Mouse (Mus musculus): ENCODE results near the gene Carmil3. TPM values are rescaled to one million over a fixed set of nuclear protein-coding genes. Genes with fewer than 3 reads are reported as not detected.

Gene Carmil3
- total and polyA plus RNA-seq, 3 experiments, result 0.27 to 2.6 TPM; not detected in 1

DNA sequence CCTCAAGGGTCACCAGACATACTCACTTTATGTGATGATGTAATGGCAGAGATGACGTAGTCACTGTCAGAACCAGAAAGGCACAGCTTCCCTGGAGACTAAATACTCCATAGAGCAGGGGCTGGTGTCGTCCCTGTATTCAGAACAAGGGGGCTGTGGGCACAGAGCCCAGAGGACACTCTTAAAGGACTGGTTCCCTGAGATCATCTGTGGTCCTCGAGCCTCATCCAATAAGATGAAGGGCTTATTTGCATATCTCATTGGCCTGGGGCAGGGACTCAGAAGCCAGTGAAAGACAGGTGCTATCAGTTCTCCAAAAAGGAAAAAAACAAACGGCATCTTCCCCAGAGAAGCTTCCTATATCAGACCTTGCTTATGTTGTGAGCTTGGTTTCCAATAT is 33.6 kb downstream of the Carmil3 start:
- H3K27me3 ChIP-seq (ENCODE audit: control insufficient read depth in 1 of 2, insufficient read depth in 2 of 2, low read length in 2 of 2), result peaks cover 12 to 17% of the 10 kb centered on the region in 2 experiments

DNA sequence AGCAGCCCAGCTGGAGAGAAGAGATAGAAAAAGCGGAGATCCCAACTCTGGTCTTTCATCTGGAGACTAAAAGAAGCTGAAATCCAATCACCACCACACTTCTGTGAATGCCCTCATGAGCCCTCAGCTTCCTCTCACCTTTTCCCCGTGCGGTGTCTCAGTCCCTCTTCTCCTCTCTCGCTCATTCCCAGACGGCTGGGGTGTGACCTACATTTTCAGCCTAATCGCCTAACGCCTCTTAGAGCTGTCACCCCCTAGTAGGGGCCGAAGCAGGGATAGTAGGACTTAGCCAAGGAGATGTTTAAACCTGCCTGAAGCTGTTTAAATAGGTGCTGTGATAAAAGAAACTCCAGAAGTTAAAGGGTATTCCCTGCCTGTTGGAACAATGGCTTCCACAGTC is 34.3 kb downstream of the Carmil3 start, which contains the start of gene Nrl:
Nrl (minus strand) TSS at position 197 of the 400 bp plus-strand sequence.
- Histone ChIP-seq H3K27me3 (ENCODE audit: control insufficient read depth in 1 of 2, insufficient read depth in 2 of 2, low read length in 2 of 2) (peaks cover 13 to 22% of the 10 kb centered on the region in 2 experiments), H3K27ac (ENCODE audit: control insufficient read depth, low read depth, low read length) (no peak within 1 kb of the TSS), H3K36me3 (ENCODE audit: control insufficient read depth in 1 of 2, insufficient read depth in 2 of 2, low read length in 2 of 2) (no peaks in the 10 kb centered on the region), H3K79me2 (ENCODE audit: control insufficient read depth, insufficient read depth, low read length, poor library complexity) (no peaks in the 10 kb centered on the region), H3K9ac (ENCODE audit: control insufficient read depth, low read depth, low read length, poor library complexity, severe bottlenecking) (no peak within 1 kb of the TSS), H3K4me1 (ENCODE audit: control insufficient read depth in 1 of 2, insufficient read depth in 2 of 2, low read length in 2 of 2) (no peaks in the 10 kb centered on the region), H3K9me3 (replicated peaks; ENCODE audit: insufficient read depth, low read length) (no peaks in the 10 kb centered on the region), H3K4me3 (ENCODE audit: control insufficient read depth in 1 of 2, insufficient read depth in 1 of 2, low read depth in 2 of 2, low read length in 2 of 2) (no peak within 1 kb of the TSS)
- TF ChIP-seq NRF1 (IDR thresholded peaks at IDR 0.05; ENCODE audit: insufficient read depth, low read depth, low read length, poor library complexity, severe bottlenecking), result no peak
- TF ChIP-seq ETS1 (IDR thresholded peaks at IDR 0.05; ENCODE audit: low read depth, low read length), result no peak
- TF ChIP-seq GABPA (IDR thresholded peaks at IDR 0.05; ENCODE audit: low read depth, low read length), result no peak
- no peak for TF ChIP-seq TBP (IDR thresholded peaks at IDR 0.05; ENCODE audit: low read depth, low read length)
- TF ChIP-seq SMC3 (IDR thresholded peaks at IDR 0.05; ENCODE audit: low read depth, low read length), result no peak
- no peak for TF ChIP-seq GATA1 (IDR thresholded peaks at IDR 0.05; ENCODE audit: low read depth, low read length)
- TF ChIP-seq BHLHE40 (IDR thresholded peaks at IDR 0.05; ENCODE audit: borderline replicate concordance, low read depth, low read length), result no peak
- TF ChIP-seq ZMIZ1 (IDR thresholded peaks at IDR 0.05; ENCODE audit: low read depth, low read length), result no peak
- TF ChIP-seq UBTF (IDR thresholded peaks at IDR 0.05; ENCODE audit: borderline replicate concordance, insufficient read depth, low read depth, low read length), result no peak
- no peak for TF ChIP-seq ZKSCAN1 (IDR thresholded peaks at IDR 0.05; ENCODE audit: low read depth, low read length)
- TF ChIP-seq RAD21 (IDR thresholded peaks at IDR 0.05; ENCODE audit: low read depth, low read length), result no peak
- TF ChIP-seq ZNF384 (IDR thresholded peaks at IDR 0.05; ENCODE audit: low read depth, low read length), result no peak
- no peak for TF ChIP-seq TAL1 (IDR thresholded peaks at IDR 0.05; ENCODE audit: low read length)
- TF ChIP-seq EP300 (IDR thresholded peaks at IDR 0.05; ENCODE audit: low read depth in 1 of 2, low read length in 2 of 2), result no peak
- no peak for TF ChIP-seq POLR2AphosphoS2 (IDR thresholded peaks at IDR 0.05; ENCODE audit: low read length)
- TF ChIP-seq POLR2AphosphoS5 (IDR thresholded peaks at IDR 0.05; ENCODE audit: borderline replicate concordance, low read depth, low read length), result no peak
- no peak for TF ChIP-seq USF1 (IDR thresholded peaks at IDR 0.05; ENCODE audit: low read depth, low read length)
- no peak for TF ChIP-seq MAX (IDR thresholded peaks at IDR 0.05; ENCODE audit: low read length)
- TF ChIP-seq HCFC1 (IDR thresholded peaks at IDR 0.05; ENCODE audit: low read depth, low read length), result no peak
- DNase-seq (ENCODE audit: low read depth, low spot score), result no peak

More for the DNA sequence above, 33.6 kb downstream of the Carmil3 start:
- DNase-seq (ENCODE audit: low read depth, low spot score), result peak; percentile 24
- H3K27ac ChIP-seq (ENCODE audit: control insufficient read depth, low read depth, low read length), result no peak overlapping the region
- H3K4me3 ChIP-seq (ENCODE audit: control insufficient read depth in 1 of 2, insufficient read depth in 1 of 2, low read depth in 2 of 2, low read length in 2 of 2), result no peak overlapping the region
- H3K79me2 ChIP-seq (ENCODE audit: control insufficient read depth, insufficient read depth, low read length, poor library complexity), result no peaks in the 10 kb centered on the region
- no peaks in the 10 kb centered on the region for H3K9me3 ChIP-seq (replicated peaks; ENCODE audit: insufficient read depth, low read length)
- no peak overlapping the region for H3K9ac ChIP-seq (ENCODE audit: control insufficient read depth, low read depth, low read length, poor library complexity, severe bottlenecking)
- H3K36me3 ChIP-seq (ENCODE audit: control insufficient read depth in 1 of 2, insufficient read depth in 2 of 2, low read length in 2 of 2), result no peaks in the 10 kb centered on the region
- H3K4me1 ChIP-seq (ENCODE audit: control insufficient read depth in 1 of 2, insufficient read depth in 2 of 2, low read length in 2 of 2), result no peaks in the 10 kb centered on the region
- no peak for TF ChIP-seq MYB (IDR thresholded peaks at IDR 0.05; ENCODE audit: low read depth, low read length)
- no peak for TF ChIP-seq CTCF (IDR thresholded peaks at IDR 0.05 in 2 of 3, conservative IDR thresholded peaks at IDR 0.05 in 1 of 3; ENCODE audit: control insufficient read depth in 1 of 3, insufficient read depth in 1 of 3, low read depth in 2 of 3, low read length in 3 of 3, poor library complexity in 1 of 3, severe bottlenecking in 1 of 3)
- no peak for TF ChIP-seq ELF1 (IDR thresholded peaks at IDR 0.05; ENCODE audit: low read depth, low read length)
- no peak for TF ChIP-seq TCF12 (IDR thresholded peaks at IDR 0.05; ENCODE audit: low read depth, low read length)
- no peak for TF ChIP-seq CHD2 (IDR thresholded peaks at IDR 0.05; ENCODE audit: low read length)
- no peak for TF ChIP-seq NELFE (IDR thresholded peaks at IDR 0.05; ENCODE audit: low read depth, low read length)
- TF ChIP-seq ZKSCAN1 (IDR thresholded peaks at IDR 0.05; ENCODE audit: low read depth, low read length), result no peak
- no peak for TF ChIP-seq NRF1 (IDR thresholded peaks at IDR 0.05; ENCODE audit: insufficient read depth, low read depth, low read length, poor library complexity, severe bottlenecking)
- TF ChIP-seq ETS1 (IDR thresholded peaks at IDR 0.05; ENCODE audit: low read depth, low read length), result no peak
